Mouse (Mus musculus): ENCODE measurements around the gene Tns1. TPM values are rescaled to one million over a fixed set of nuclear protein-coding genes. Genes with fewer than 3 reads are reported as not detected.

Gene Tns1
- polyA plus RNA-seq, 1 experiment from 2014 or later: 17.3 TPM

- DNase-seq (ENCODE audit: low spot score) (no peak), ATAC-seq (ENCODE audit: low FRiP score) (no peak)
- Histone ChIP-seq H3K4me2 (replicated peaks; ENCODE audit: low read depth, low read length) (no peak overlapping the region), H3K4me1 (replicated peaks; ENCODE audit: control insufficient read depth, insufficient read depth, low read length) (no peaks in the 10 kb centered on the region), H3K9ac (ENCODE audit: low read depth, low read length) (no peak overlapping the region), H3K4me3 (ENCODE audit: low read depth, low read length) (no peak overlapping the region), H3K27ac (ENCODE audit: low read depth, low read length) (no peak overlapping the region), H3K36me3 (ENCODE audit: control insufficient read depth, insufficient read depth, low read length) (no peaks in the 10 kb centered on the region), H3K9me3 (ENCODE audit: control insufficient read depth, low read length) (no peaks in the 10 kb centered on the region), H3K27me3 (ENCODE audit: control insufficient read depth, insufficient read depth, low read length) (no peaks in the 10 kb centered on the region)
- 90% methylated on average over 3 of the region's 3 CpGs for whole genome bisulfite sequencing
Observed at GRCm38 (mm10) chr1:74008966-74009365, 115.3 kb downstream of the Tns1 start.

- no peak overlapping the region for H3K27ac ChIP-seq (ENCODE audit: low read depth, low read length)
- ATAC-seq (ENCODE audit: low FRiP score): no peak
- H3K9ac ChIP-seq (ENCODE audit: low read depth, low read length): no peak overlapping the region
- DNase-seq (ENCODE audit: low spot score): no peak
- H3K4me3 ChIP-seq (ENCODE audit: low read depth, low read length): no peak overlapping the region
- H3K27me3 ChIP-seq (ENCODE audit: control insufficient read depth, insufficient read depth, low read length): no peaks in the 10 kb centered on the region
- WGBS: 81% methylated on average over 5 of the region's 5 CpGs
- no peaks in the 10 kb centered on the region for H3K36me3 ChIP-seq (ENCODE audit: control insufficient read depth, insufficient read depth, low read length)
- no peak overlapping the region for H3K4me2 ChIP-seq (replicated peaks; ENCODE audit: low read depth, low read length)
- no peaks in the 10 kb centered on the region for H3K9me3 ChIP-seq (ENCODE audit: control insufficient read depth, low read length)
- H3K4me1 ChIP-seq (replicated peaks; ENCODE audit: control insufficient read depth, insufficient read depth, low read length): no peaks in the 10 kb centered on the region
Observed at GRCm38 (mm10) chr1:74008498-74008897, 115.8 kb downstream of the Tns1 start.

GRCm38 (mm10) chr1:74007398-74008050 is 116.7 kb downstream of the Tns1 start:
- H3K27me3 ChIP-seq (ENCODE audit: control insufficient read depth, insufficient read depth, low read length): no peaks in the 10 kb centered on the region
- no peaks in the 10 kb centered on the region for H3K9me3 ChIP-seq (ENCODE audit: control insufficient read depth, low read length)
- WGBS: 61% methylated on average over 7 of the region's 7 CpGs
- H3K9ac ChIP-seq (ENCODE audit: low read depth, low read length): no peak overlapping the region
- no peak for ATAC-seq (ENCODE audit: low FRiP score)
- no peak overlapping the region for H3K4me2 ChIP-seq (replicated peaks; ENCODE audit: low read depth, low read length)
- no peak overlapping the region for H3K27ac ChIP-seq (ENCODE audit: low read depth, low read length)
- no peaks in the 10 kb centered on the region for H3K4me1 ChIP-seq (replicated peaks; ENCODE audit: control insufficient read depth, insufficient read depth, low read length)
- H3K36me3 ChIP-seq (ENCODE audit: control insufficient read depth, insufficient read depth, low read length): no peaks in the 10 kb centered on the region
- no peak overlapping the region for H3K4me3 ChIP-seq (ENCODE audit: low read depth, low read length)
- no peak for DNase-seq (ENCODE audit: low spot score)

GRCm38 (mm10) chr1:74005020-74005419 is 119.2 kb downstream of the Tns1 start:
- no peak for ATAC-seq (ENCODE audit: low FRiP score)
- H3K4me3 ChIP-seq (ENCODE audit: low read depth, low read length): no peak overlapping the region
- WGBS: 78% methylated on average over 3 of the region's 3 CpGs
- H3K27ac ChIP-seq (ENCODE audit: low read depth, low read length): no peak overlapping the region
- H3K9me3 ChIP-seq (ENCODE audit: control insufficient read depth, low read length): no peaks in the 10 kb centered on the region
- no peak overlapping the region for H3K4me2 ChIP-seq (replicated peaks; ENCODE audit: low read depth, low read length)
- H3K27me3 ChIP-seq (ENCODE audit: control insufficient read depth, insufficient read depth, low read length): no peaks in the 10 kb centered on the region
- H3K9ac ChIP-seq (ENCODE audit: low read depth, low read length): no peak overlapping the region
- no peaks in the 10 kb centered on the region for H3K4me1 ChIP-seq (replicated peaks; ENCODE audit: control insufficient read depth, insufficient read depth, low read length)
- H3K36me3 ChIP-seq (ENCODE audit: control insufficient read depth, insufficient read depth, low read length): no peaks in the 10 kb centered on the region
- DNase-seq (ENCODE audit: low spot score): no peak

GRCm38 (mm10) chr1:74003723-74004122 is 120.5 kb downstream of the Tns1 start:
- Histone ChIP-seq H3K9me3 (ENCODE audit: control insufficient read depth, low read length) (no peaks in the 10 kb centered on the region), H3K9ac (ENCODE audit: low read depth, low read length) (no peak overlapping the region), H3K4me1 (replicated peaks; ENCODE audit: control insufficient read depth, insufficient read depth, low read length) (peaks cover 4% of the 10 kb centered on the region; the same call in 1 of the 2 replicates), H3K4me2 (replicated peaks; ENCODE audit: low read depth, low read length) (no peak overlapping the region), H3K27ac (ENCODE audit: low read depth, low read length) (no peak overlapping the region), H3K36me3 (ENCODE audit: control insufficient read depth, insufficient read depth, low read length) (no peaks in the 10 kb centered on the region), H3K27me3 (ENCODE audit: control insufficient read depth, insufficient read depth, low read length) (no peaks in the 10 kb centered on the region), H3K4me3 (ENCODE audit: low read depth, low read length) (no peak overlapping the region)
- DNase-seq (ENCODE audit: low spot score) (no peak), ATAC-seq (ENCODE audit: low FRiP score) (no peak)
- WGBS: 82% methylated on average over 2 of the region's 2 CpGs

- H3K9ac ChIP-seq (ENCODE audit: low read depth, low read length): no peak overlapping the region
- no peaks in the 10 kb centered on the region for H3K9me3 ChIP-seq (ENCODE audit: control insufficient read depth, low read length)
- WGBS: 77% methylated on average over 10 of the region's 10 CpGs
- DNase-seq (ENCODE audit: low spot score): no peak
- H3K36me3 ChIP-seq (ENCODE audit: control insufficient read depth, insufficient read depth, low read length): no peaks in the 10 kb centered on the region
- H3K27ac ChIP-seq (ENCODE audit: low read depth, low read length): no peak overlapping the region
- no peak overlapping the region for H3K4me2 ChIP-seq (replicated peaks; ENCODE audit: low read depth, low read length)
- ATAC-seq (ENCODE audit: low FRiP score): no peak
- H3K4me3 ChIP-seq (ENCODE audit: low read depth, low read length): no peak overlapping the region
- peaks cover 4% of the 10 kb centered on the region; the same call in 1 of the 2 replicates for H3K4me1 ChIP-seq (replicated peaks; ENCODE audit: control insufficient read depth, insufficient read depth, low read length)
- no peaks in the 10 kb centered on the region for H3K27me3 ChIP-seq (ENCODE audit: control insufficient read depth, insufficient read depth, low read length)
Observed at GRCm38 (mm10) chr1:74001449-74001820, 122.8 kb downstream of the Tns1 start.

- no peaks in the 10 kb centered on the region for H3K9me3 ChIP-seq (ENCODE audit: control insufficient read depth, low read length)
- H3K27me3 ChIP-seq (ENCODE audit: control insufficient read depth, insufficient read depth, low read length): no peaks in the 10 kb centered on the region
- H3K4me1 ChIP-seq (replicated peaks; ENCODE audit: control insufficient read depth, insufficient read depth, low read length): peaks cover 4% of the 10 kb centered on the region; the same call in 1 of the 2 replicates
- no peak overlapping the region for H3K4me3 ChIP-seq (ENCODE audit: low read depth, low read length)
- no peak for DNase-seq (ENCODE audit: low spot score)
- no peak overlapping the region for H3K27ac ChIP-seq (ENCODE audit: low read depth, low read length)
- no peak for ATAC-seq (ENCODE audit: low FRiP score)
- H3K9ac ChIP-seq (ENCODE audit: low read depth, low read length): no peak overlapping the region
- H3K4me2 ChIP-seq (replicated peaks; ENCODE audit: low read depth, low read length): no peak overlapping the region
- 73% methylated on average over 2 of the region's 2 CpGs for WGBS
- no peaks in the 10 kb centered on the region for H3K36me3 ChIP-seq (ENCODE audit: control insufficient read depth, insufficient read depth, low read length)
Observed at GRCm38 (mm10) chr1:74000810-74001448, 123.3 kb downstream of the Tns1 start.

GRCm38 (mm10) chr1:74000191-74000651 is 124.0 kb downstream of the Tns1 start:
- DNase-seq (ENCODE audit: low spot score): no peak
- no peak for ATAC-seq (ENCODE audit: low FRiP score)
- no peak overlapping the region for H3K9ac ChIP-seq (ENCODE audit: low read depth, low read length)

GRCm38 (mm10) chr1:73999533-73999932 is 124.7 kb downstream of the Tns1 start:
- H3K27ac ChIP-seq (ENCODE audit: low read depth, low read length): no peak overlapping the region
- no peak overlapping the region for H3K4me2 ChIP-seq (replicated peaks; ENCODE audit: low read depth, low read length)
- H3K9me3 ChIP-seq (ENCODE audit: control insufficient read depth, low read length): no peaks in the 10 kb centered on the region
- H3K27me3 ChIP-seq (ENCODE audit: control insufficient read depth, insufficient read depth, low read length): no peaks in the 10 kb centered on the region
- WGBS: 76% methylated on average over 5 of the region's 5 CpGs
- ATAC-seq (ENCODE audit: low FRiP score) (no peak), DNase-seq (ENCODE audit: low spot score) (no peak)
- no peak overlapping the region for H3K4me3 ChIP-seq (ENCODE audit: low read depth, low read length)
- H3K4me1 ChIP-seq (replicated peaks; ENCODE audit: control insufficient read depth, insufficient read depth, low read length): peaks cover 4% of the 10 kb centered on the region; the same call in 1 of the 2 replicates
- H3K9ac ChIP-seq (ENCODE audit: low read depth, low read length): no peak overlapping the region
- H3K36me3 ChIP-seq (ENCODE audit: control insufficient read depth, insufficient read depth, low read length): no peaks in the 10 kb centered on the region

More at GRCm38 (mm10) chr1:74000191-74000651, 124.0 kb downstream of the Tns1 start:
- Histone ChIP-seq H3K4me2 (replicated peaks; ENCODE audit: low read depth, low read length) (no peak overlapping the region), H3K9me3 (ENCODE audit: control insufficient read depth, low read length) (no peaks in the 10 kb centered on the region), H3K27ac (ENCODE audit: low read depth, low read length) (no peak overlapping the region), H3K36me3 (ENCODE audit: control insufficient read depth, insufficient read depth, low read length) (no peaks in the 10 kb centered on the region), H3K27me3 (ENCODE audit: control insufficient read depth, insufficient read depth, low read length) (no peaks in the 10 kb centered on the region), H3K4me3 (ENCODE audit: low read depth, low read length) (no peak overlapping the region), H3K4me1 (replicated peaks; ENCODE audit: control insufficient read depth, insufficient read depth, low read length) (peaks cover 4% of the 10 kb centered on the region; the same call in 1 of the 2 replicates)
- WGBS: 9% methylated on average over 5 of the region's 5 CpGs
